Comparison of ENCODE assay signal across 8 mouse cellular contexts in genomic region chr11:69070590-69071222, GRCm38 (mm10). TPM values are rescaled to one million over a fixed set of nuclear protein-coding genes. Genes with fewer than 3 reads are reported as not detected.
DNase-seq lines count a peak whose midpoint lies in the region; ATAC-seq and TF ChIP-seq lines count a peak whose summit lies in the region.

Tmem107 (plus strand) TSS chr11:69070806.

- no peaks in the 10 kb centered on the region for H3K36me3 ChIP-seq in CH12.LX (replicated peaks in 1 of 2; ENCODE audit: control insufficient read depth in 1 of 2, insufficient read depth in 1 of 2, low read length in 1 of 2)
- H3K36me3 ChIP-seq in forebrain, embryonic 12.5 days (replicated peaks): no peaks in the 10 kb centered on the region
- H3K36me3 ChIP-seq in heart, postnatal 0 days (replicated peaks; ENCODE audit: control insufficient read depth, insufficient read depth, low read length): no peaks in the 10 kb centered on the region
- H3K36me3 ChIP-seq in liver, postnatal 0 days (replicated peaks; ENCODE audit: insufficient read depth, low read length): no peaks in the 10 kb centered on the region
- no peaks in the 10 kb centered on the region for H3K36me3 ChIP-seq in neural tube, embryonic 14.5 days (ENCODE audit: control insufficient read depth, insufficient read depth, low read length)

- H3K4me3 ChIP-seq in CH12.LX (replicated peaks in 1 of 3; ENCODE audit: low read depth in 2 of 3, low read length in 2 of 3, poor library complexity in 1 of 3): peak within 1 kb of the TSS; percentile 56 to 73 (median 72)
- H3K4me3 ChIP-seq in forebrain, embryonic 12.5 days (replicated peaks): peak within 1 kb of the TSS; percentile 60
- peak within 1 kb of the TSS; percentile 61 for H3K4me3 ChIP-seq in heart, postnatal 0 days (ENCODE audit: low read depth, low read length)
- peak within 1 kb of the TSS; percentile 58 for H3K4me3 ChIP-seq in liver, postnatal 0 days (ENCODE audit: low read depth, low read length)
- peak within 1 kb of the TSS; percentile 60 for H3K4me3 ChIP-seq in neural tube, embryonic 14.5 days (ENCODE audit: low read depth, low read length)

- no peak for TF ChIP-seq EP300 in CH12.LX (IDR thresholded peaks at IDR 0.05; ENCODE audit: low read length)
- peak; percentile 89 for TF ChIP-seq EP300 in heart, postnatal 0 days (IDR thresholded peaks at IDR 0.05; ENCODE audit: low read depth)
- TF ChIP-seq EP300 in liver, postnatal 0 days (IDR thresholded peaks at IDR 0.05; ENCODE audit: low read depth): peak; percentile 62; the same call in 1 of the 2 replicates

- no peak for TF ChIP-seq RAD21 in CH12.LX (IDR thresholded peaks at IDR 0.05; ENCODE audit: low read depth, low read length)

- dilution Hi-C loops in CH12.LX (cut with MboI; ENCODE audit: extremely low pct_ligation_motif_present, extremely low pct_unique_long_range_greater_than_20kb, low sequenced_read_pairs): no loop called here

- in situ Hi-C loops in CH12.LX (cut with MboI; ENCODE audit: low pct_ligation_motif_present, low pct_unique_long_range_greater_than_20kb, low sequenced_read_pairs): no loop called here

- peak; percentile 97 for DNase-seq in CH12.LX (ENCODE audit: extremely low read depth)
- peak; percentile 90 for DNase-seq in c-Kit-positive CD71-positive TER-119-negative erythroid progenitor cells, embryonic 14.5 days (ENCODE audit: low read depth)
- DNase-seq in heart, postnatal 0 days (ENCODE audit: low spot score): peak; percentile 94
- DNase-seq in large intestine, adult 2 months (ENCODE audit: low read depth, low spot score): no peak
- peak; percentile 94 for DNase-seq in liver, postnatal 0 days
- DNase-seq in testis, postnatal 10 days (ENCODE audit: low spot score): peak; percentile 94

- no peaks in the 10 kb centered on the region for H3K79me2 ChIP-seq in CH12.LX (replicated peaks; ENCODE audit: control insufficient read depth, extremely low read depth, insufficient read depth, poor library complexity, severe bottlenecking)

- H3K4me1 ChIP-seq in CH12.LX (ENCODE audit: control insufficient read depth in 1 of 2, insufficient read depth in 2 of 2): peaks cover 17 to 45% of the 10 kb centered on the region in 2 experiments
- peaks cover 42% of the 10 kb centered on the region for H3K4me1 ChIP-seq in forebrain, embryonic 12.5 days
- peaks cover 22% of the 10 kb centered on the region for H3K4me1 ChIP-seq in heart, postnatal 0 days (ENCODE audit: control insufficient read depth, insufficient read depth)
- peaks cover 49% of the 10 kb centered on the region for H3K4me1 ChIP-seq in liver, postnatal 0 days (ENCODE audit: insufficient read depth)
- H3K4me1 ChIP-seq in neural tube, embryonic 14.5 days (ENCODE audit: control insufficient read depth, insufficient read depth, low read length): peaks cover 23% of the 10 kb centered on the region

- H3K27me3 ChIP-seq in CH12.LX (replicated peaks): peaks cover 3% of the 10 kb centered on the region
- 0 out of 2 replicates have a peak, but pooled peaks cover 3% of the 10 kb centered on the region for H3K27me3 ChIP-seq in forebrain, embryonic 12.5 days
- H3K27me3 ChIP-seq in heart, postnatal 0 days (ENCODE audit: control insufficient read depth, insufficient read depth, low read length): no peaks in the 10 kb centered on the region
- H3K27me3 ChIP-seq in liver, postnatal 0 days (ENCODE audit: insufficient read depth, low read length): no peaks in the 10 kb centered on the region
- no peaks in the 10 kb centered on the region for H3K27me3 ChIP-seq in neural tube, embryonic 14.5 days (ENCODE audit: control insufficient read depth, insufficient read depth, low read length)

- ATAC-seq in forebrain, embryonic 12.5 days (ENCODE audit: low FRiP score): peak; percentile 88
- peak; percentile 73 for ATAC-seq in heart, postnatal 0 days (ENCODE audit: insufficient read depth, low read depth)
- peak; percentile 73 for ATAC-seq in liver, postnatal 0 days
- ATAC-seq in neural tube, embryonic 14.5 days (ENCODE audit: low read depth): peak; percentile 87

- no peaks in the 10 kb centered on the region for H3K9me3 ChIP-seq in CH12.LX (replicated peaks; ENCODE audit: low read length)
- no peaks in the 10 kb centered on the region for H3K9me3 ChIP-seq in forebrain, embryonic 12.5 days
- H3K9me3 ChIP-seq in heart, postnatal 0 days (replicated peaks; ENCODE audit: control insufficient read depth, low read length): no peaks in the 10 kb centered on the region
- H3K9me3 ChIP-seq in liver, postnatal 0 days (ENCODE audit: low read length): no peaks in the 10 kb centered on the region
- no peaks in the 10 kb centered on the region for H3K9me3 ChIP-seq in neural tube, embryonic 14.5 days (ENCODE audit: control insufficient read depth, low read length)

- TF ChIP-seq CTCF in CH12.LX (conservative IDR thresholded peaks at IDR 0.05 in 1 of 2, IDR thresholded peaks at IDR 0.05 in 1 of 2; ENCODE audit: low read depth in 2 of 2, low read length in 2 of 2): no peak
- TF ChIP-seq CTCF in heart, postnatal 0 days (IDR thresholded peaks at IDR 0.05; ENCODE audit: low read depth): no peak
- TF ChIP-seq CTCF in liver, postnatal 0 days (IDR thresholded peaks at IDR 0.05; ENCODE audit: low read depth): no peak

- H3K4me2 ChIP-seq in CH12.LX (ENCODE audit: insufficient read depth, low read depth, poor library complexity, severe bottlenecking): peak within 1 kb of the TSS; percentile 85
- peak within 1 kb of the TSS; percentile 80 for H3K4me2 ChIP-seq in forebrain, embryonic 12.5 days
- peak within 1 kb of the TSS; percentile 89 for H3K4me2 ChIP-seq in heart, postnatal 0 days (ENCODE audit: low read depth, low read length)
- peak within 1 kb of the TSS; percentile 89 for H3K4me2 ChIP-seq in liver, postnatal 0 days (ENCODE audit: low read depth, low read length)
- H3K4me2 ChIP-seq in neural tube, embryonic 14.5 days (ENCODE audit: low read depth, low read length): peak within 1 kb of the TSS; percentile 82

- peak within 1 kb of the TSS; percentile 88 for H3K9ac ChIP-seq in CH12.LX (ENCODE audit: insufficient read depth, low read depth)
- peak within 1 kb of the TSS; percentile 82 for H3K9ac ChIP-seq in forebrain, embryonic 12.5 days
- peak within 1 kb of the TSS; percentile 70 for H3K9ac ChIP-seq in heart, postnatal 0 days (replicated peaks; ENCODE audit: low read depth, low read length)
- peak within 1 kb of the TSS; percentile 71 for H3K9ac ChIP-seq in liver, postnatal 0 days (replicated peaks)
- H3K9ac ChIP-seq in neural tube, embryonic 14.5 days (replicated peaks; ENCODE audit: low read depth, low read length): peak within 1 kb of the TSS; percentile 65

- peak within 1 kb of the TSS; percentile 59 for H3K27ac ChIP-seq in CH12.LX (ENCODE audit: insufficient read depth, low read depth)
- H3K27ac ChIP-seq in forebrain, embryonic 12.5 days: peak within 1 kb of the TSS; percentile 93
- H3K27ac ChIP-seq in heart, postnatal 0 days (ENCODE audit: low read depth): peak within 1 kb of the TSS; percentile 82
- H3K27ac ChIP-seq in liver, postnatal 0 days (ENCODE audit: low read depth): peak within 1 kb of the TSS; percentile 50
- H3K27ac ChIP-seq in neural tube, embryonic 14.5 days (ENCODE audit: low read depth, low read length): peak within 1 kb of the TSS; percentile 88

- WGBS in forebrain, embryonic 12.5 days: under 1% methylated on average over 47 of the region's 47 CpGs
- under 1% methylated on average over 47 of the region's 47 CpGs for WGBS in heart, postnatal 0 days
- WGBS in large intestine, adult 2 months: under 1% methylated on average over 47 of the region's 47 CpGs
- WGBS in liver, postnatal 0 days (ENCODE audit: insufficient replicate concordance): under 1% methylated on average over 46 of the region's 47 CpGs
- WGBS in neural tube, embryonic 14.5 days: under 1% methylated on average over 47 of the region's 47 CpGs

- TF ChIP-seq POLR2A in CH12.LX (IDR thresholded peaks at IDR 0.05; ENCODE audit: low read depth, low read length): peak; percentile 97

TF ChIP-seq in CH12.LX, 34 proteins besides CTCF, POLR2A, EP300 and RAD21 (continues in another document):
- TF ChIP-seq MAZ (IDR thresholded peaks at IDR 0.05; ENCODE audit: low read depth, low read length) (no peak), ZC3H11A (IDR thresholded peaks at IDR 0.05; ENCODE audit: low read depth, low read length) (no peak), ETS1 (conservative IDR thresholded peaks at IDR 0.05; ENCODE audit: low read depth, low read length) (no peak; the same call in 1 of the 2 replicates), ZKSCAN1 (IDR thresholded peaks at IDR 0.05; ENCODE audit: borderline replicate concordance, low read depth, low read length) (no peak), UBTF (IDR thresholded peaks at IDR 0.05; ENCODE audit: low read depth, low read length) (0 out of 2 replicates have a peak, but pooled peaks have one; percentile 0), ZNF384 (IDR thresholded peaks at IDR 0.05; ENCODE audit: low read depth, low read length) (no peak), MAX (IDR thresholded peaks at IDR 0.05; ENCODE audit: low read length) (peak; percentile 88), JUND (conservative IDR thresholded peaks at IDR 0.05; ENCODE audit: low read depth, low read length) (no peak), TCF12 (IDR thresholded peaks at IDR 0.05; ENCODE audit: low read depth, low read length) (peak; percentile 76), BHLHE40 (IDR thresholded peaks at IDR 0.05; ENCODE audit: low read depth, low read length) (peak; percentile 65), ZMIZ1 (IDR thresholded peaks at IDR 0.05; ENCODE audit: low read depth, low read length) (peak; percentile 83; the same call in 1 of the 2 replicates), MYC (IDR thresholded peaks at IDR 0.05; ENCODE audit: low read depth, low read length) (peak; percentile 94), E2F4 (IDR thresholded peaks at IDR 0.05; ENCODE audit: insufficient replicate concordance, low read depth, low read length) (peak; percentile 92; the same call in 1 of the 2 replicates), NRF1 (IDR thresholded peaks at IDR 0.05; ENCODE audit: low read depth, low read length) (peak; percentile 89), USF2 (conservative IDR thresholded peaks at IDR 0.05; ENCODE audit: low read depth, low read length) (no peak), SIN3A (IDR thresholded peaks at IDR 0.05; ENCODE audit: low read length) (peak; percentile 98), SMC3 (IDR thresholded peaks at IDR 0.05; ENCODE audit: low read depth, low read length) (no peak)

RNA-seq across cellular contexts. Expression of gene Tmem107, which starts in this region (rescaled TPM):
- 24.4 and 30.1 TPM in 2 replicates for total RNA-seq in CH12.LX (2012; rRNA removed)
- total RNA-seq in CH12.LX (2014; rRNA removed): 20.3 and 31.3 TPM in 2 replicates
- 13.4 and 22.6 TPM in 2 replicates for polyA plus RNA-seq in CH12.LX (2012; ENCODE audit: insufficient read length, low read depth)
- polyA plus RNA-seq in forebrain, embryonic 12.5 days (2016; fragmentation: Nextera tagmentation; extraction: Ambion mirVana): 53.4 and 56.9 TPM in 2 replicates
- 10.9 and 25.5 TPM in 2 replicates for total RNA-seq in heart, postnatal 0 days (2014; rRNA removed; ENCODE audit: low replicate concordance)
- 18.3 and 24.3 TPM in 2 replicates for polyA plus RNA-seq in heart, postnatal 0 days (2015; fragmentation: Nextera tagmentation; extraction: Ambion mirVana)
- 25.6 and 33.7 TPM in 2 replicates for polyA plus RNA-seq in large intestine, adult 2 months (2012; rRNA removed)
- 12.5 and 13.0 TPM in 2 replicates for polyA plus RNA-seq in liver, postnatal 0 days (2015; fragmentation: Nextera tagmentation; extraction: Ambion mirVana)
- 24.7 and 27.7 TPM in 2 replicates for polyA plus RNA-seq in neural tube, embryonic 14.5 days (2014; fragmentation: Nextera tagmentation; extraction: Ambion mirVana)
